Mouse (Mus musculus) gonadal fat pad, adult 2 months (tissue): Measurements from ENCODE around the gene Hoxa4. TPM values are rescaled to one million over a fixed set of nuclear protein-coding genes. Genes with fewer than 3 reads are reported as not detected.
A peak's percentile ranks its signal among the peaks of the same experiment; 100 is the strongest.

ENCODE experiments used
- DNase-seq: peaks from one replicate; pipeline ENCODE4 v3.0.0-alpha.2; 2012; ENCODE audit warnings: low read depth
- polyA plus RNA-seq: library from polyadenylated mRNA; depleted of rRNA; stranded (reverse); fragments of >200 nt; gene quantifications from 2 replicates; pipeline ENCODE4 v1.2.3, GENCODE M21; 2012

Hoxa4 gene
- polyA plus RNA-seq, 1 experiment: 3.1 TPM

DNA sequence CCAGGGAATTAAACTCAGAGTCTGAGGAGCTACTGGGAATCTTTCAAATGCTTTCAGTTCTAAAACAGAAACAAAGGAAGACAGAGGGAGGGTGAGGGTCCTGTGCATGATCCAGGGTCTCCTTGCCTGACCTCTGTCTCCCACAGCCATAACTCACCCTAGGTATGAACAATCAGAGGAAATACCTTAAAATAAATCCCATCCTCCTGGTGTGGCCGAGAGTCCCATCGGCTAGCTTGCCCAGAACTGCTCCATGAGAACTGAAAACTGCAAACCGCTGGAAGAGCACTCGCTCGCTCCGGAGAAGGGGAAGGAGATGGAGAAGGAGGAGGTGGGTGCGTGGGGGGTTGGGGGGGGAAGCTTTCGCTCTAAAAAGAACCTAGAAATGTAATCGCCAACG lies 11.9 kb downstream of the Hoxa4 start:
- no peak for DNase-seq

DNA sequence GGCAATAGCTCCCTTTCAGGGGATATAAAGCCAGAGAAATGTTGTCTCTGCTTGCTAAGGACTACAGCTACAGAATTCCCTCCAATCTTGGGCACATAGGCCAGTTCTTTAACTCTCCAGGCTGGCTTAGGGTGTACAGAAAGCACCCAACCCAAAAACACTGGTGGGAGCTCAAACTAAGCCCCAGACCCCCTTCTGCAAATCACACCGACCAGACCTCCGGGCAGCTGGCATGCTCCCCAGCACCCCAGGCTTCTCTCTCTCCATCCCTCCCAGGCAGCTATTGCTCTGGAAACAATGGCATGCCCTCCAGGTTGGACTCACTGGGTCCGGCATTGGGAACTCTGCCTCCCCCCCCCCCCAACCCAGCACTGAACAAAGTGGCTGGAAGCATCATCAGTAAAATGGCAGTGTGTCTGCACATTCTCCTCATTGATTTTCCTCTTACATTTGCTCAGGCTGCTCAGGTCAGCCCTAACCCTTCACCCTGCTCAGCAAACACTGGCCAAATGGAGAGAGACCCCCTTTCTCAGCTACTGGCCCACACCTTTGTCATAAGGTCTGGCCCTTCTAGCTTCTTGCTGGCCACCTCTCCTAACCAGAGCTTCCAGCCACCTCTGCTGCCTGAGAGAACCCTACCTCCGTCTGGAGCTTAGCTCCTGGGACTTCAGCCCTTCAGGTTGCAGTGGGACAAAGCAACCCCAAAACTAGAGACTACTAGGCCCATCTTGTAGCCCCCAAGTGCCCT lies 12.5 kb downstream of the Hoxa4 start:
- no peak for DNase-seq

DNA sequence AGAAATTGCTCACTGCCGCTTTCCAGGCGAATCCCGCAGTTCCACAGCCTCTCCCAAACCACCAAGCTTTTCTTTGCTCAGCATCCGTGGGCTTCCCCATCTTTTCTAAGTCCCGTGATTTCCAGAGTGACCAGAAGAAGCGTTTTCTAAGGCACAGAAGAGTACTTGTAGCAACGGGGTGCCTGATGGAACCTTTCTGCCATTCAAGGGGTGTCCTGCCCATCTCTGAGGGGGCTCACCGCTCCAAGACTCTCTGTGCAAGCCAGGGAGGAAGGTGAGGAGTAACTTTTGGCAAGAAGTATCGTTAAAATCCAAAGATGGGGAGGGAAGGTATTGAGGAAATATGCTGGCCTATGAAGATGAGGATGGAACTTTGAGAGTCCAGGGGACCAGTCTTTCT lies 13.7 kb downstream of the Hoxa4 start:
- DNase-seq: no peak

DNA sequence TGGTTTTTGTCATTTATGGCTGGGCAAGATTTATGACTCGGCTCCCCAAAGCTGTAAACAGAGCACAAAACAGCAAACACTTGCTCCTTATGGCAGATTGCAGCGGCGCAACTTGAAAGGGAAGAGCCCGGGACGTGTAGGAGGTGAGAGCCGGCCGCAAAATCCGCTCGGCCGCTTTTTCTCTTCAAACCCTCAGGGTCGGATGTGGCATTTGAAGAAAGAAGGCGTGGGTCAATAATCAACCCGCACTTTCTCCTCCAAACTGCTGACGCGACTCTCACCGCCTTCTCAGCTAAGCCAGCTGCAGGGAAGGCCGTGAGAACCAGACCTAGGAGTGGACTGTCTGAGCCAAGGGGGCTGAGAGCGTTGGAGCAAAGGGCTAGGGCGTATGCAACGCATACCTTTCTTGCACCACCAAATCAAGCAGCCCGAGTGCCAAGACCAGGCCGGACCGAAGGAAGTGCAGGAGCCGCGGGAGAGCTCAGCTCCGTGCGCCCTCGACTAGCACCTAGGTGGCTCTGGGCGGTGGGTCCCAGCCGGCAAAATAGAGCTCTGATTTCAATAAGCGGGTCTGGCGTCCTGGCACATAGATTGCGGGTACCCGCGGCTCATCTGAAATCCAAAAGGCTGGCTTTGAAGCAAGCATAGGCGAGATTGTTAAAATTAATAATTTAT lies 14.4 kb downstream of the Hoxa4 start, which contains the start of gene 5730596B20Rik:
TSS of gene 5730596B20Rik (plus strand) at position 438 of the 675 bp plus-strand sequence.
- no peak for DNase-seq

DNA sequence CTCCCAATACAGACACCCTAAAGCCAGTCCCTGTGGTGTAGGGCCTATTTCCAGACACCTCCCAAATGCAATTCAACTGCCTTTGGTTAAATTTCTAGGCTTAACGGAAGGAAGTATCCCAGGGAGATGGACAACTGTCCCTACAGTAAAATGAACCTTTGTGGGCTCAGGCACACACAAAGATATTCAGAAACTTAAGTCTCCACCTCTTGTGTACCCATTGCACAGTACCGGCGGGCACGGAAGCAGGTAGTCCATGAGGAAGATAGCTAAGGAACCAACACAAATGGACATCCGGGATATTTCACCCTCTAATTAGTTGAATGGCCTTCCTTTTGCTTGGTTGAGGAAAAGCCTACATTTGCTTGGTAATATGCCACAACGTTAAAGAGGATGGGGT lies 15.2 kb downstream of the Hoxa4 start:
- no peak for DNase-seq

DNA sequence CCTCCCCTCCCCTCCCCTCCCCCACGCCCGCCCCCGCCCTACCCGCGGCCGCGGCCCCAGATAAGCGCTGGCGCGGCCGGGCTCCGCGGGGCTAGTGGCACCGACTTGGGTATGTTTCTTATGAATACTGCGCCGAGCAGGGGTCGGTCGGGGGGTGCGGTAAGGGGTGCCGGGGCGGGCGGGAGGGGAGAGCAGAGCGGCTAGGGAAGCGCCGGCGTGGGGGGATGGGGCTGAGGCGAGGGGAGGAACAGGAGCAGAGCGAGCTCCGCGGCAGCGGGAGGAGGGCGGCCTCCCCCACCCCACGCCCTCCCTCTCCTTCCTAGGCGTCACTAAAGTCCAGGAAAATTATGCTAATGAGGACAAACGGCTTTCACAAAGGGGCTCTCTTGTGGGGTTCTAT lies 15.7 kb downstream of the Hoxa4 start:
- no peak for DNase-seq

DNA sequence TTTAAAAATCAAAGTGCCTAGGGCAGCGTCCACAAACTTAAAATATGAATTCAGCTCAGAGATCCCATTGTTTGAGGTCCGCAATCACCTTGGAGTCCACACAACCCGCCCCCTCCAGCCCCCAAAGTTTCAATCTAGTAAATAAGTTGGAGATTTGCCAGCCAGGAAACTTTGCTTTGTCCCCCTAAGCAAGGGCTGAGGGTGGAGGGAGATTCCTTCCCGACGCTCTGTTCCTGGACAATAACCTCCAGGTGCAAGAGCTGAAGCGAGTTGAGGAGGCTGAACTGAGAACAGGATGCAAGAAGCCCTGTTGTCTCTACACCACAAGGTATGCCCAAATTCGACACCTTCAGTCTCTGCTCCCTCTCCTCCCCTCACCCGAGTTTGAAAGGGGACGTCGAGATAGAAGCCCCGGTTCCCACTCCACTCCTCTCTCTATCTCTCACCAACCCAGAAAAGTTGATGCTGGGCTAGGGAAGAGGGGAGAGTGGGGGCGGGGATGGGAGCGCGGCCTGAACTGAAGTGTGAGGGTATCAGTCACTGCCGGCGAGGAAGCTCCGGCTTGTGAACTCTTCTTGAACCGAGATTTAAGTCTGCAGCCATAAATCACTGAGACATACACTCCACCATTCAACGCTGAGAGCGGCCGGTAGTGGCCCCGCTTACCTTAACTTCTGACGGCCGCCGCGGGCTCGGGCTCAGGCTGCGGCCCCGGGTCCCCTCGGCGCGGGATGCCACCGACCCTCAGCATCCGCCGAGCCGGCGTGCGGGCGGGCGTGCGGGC lies 16.4 kb downstream of the Hoxa4 start:
- DNase-seq: no peak

DNA sequence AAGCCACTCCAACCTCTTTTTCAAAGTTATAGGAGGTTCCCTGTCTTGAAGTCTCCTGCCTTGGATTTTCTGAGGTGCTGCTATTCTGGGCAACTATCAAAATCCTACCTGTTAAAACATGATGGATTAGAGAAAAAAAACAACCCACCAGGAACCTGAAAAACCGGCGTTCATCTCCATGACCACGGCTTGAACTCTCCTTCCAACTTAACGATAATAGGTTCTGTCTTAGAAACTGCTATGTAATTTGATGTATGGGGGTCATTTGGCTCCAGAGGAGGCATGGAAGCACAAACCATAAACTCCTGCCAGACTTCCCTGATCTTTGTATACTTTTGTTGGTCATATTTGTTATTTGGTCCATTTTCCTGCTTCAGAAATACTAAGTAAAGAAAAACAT lies 17.9 kb downstream of the Hoxa4 start:
- no peak for DNase-seq

DNA sequence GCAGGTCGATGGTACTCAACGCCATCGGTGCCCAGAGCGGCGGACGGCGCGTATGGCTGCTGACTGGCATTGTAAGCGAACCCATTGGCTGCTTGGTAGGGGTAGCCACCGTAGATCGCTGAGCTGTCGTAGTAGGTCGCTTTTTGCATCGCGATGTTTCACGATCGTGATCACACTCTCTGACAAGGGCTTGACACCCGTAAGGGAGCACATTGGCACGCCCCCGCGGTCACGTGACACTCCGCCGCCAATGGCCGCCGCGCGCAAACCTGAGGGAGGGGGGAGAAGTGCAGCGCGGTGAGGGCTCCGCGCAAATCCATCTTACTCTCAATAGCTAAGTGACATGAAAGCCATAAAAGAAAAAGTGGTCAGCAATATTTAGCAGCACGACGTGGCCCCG lies 19.1 kb downstream of the Hoxa4 start:
- no peak for DNase-seq

DNA sequence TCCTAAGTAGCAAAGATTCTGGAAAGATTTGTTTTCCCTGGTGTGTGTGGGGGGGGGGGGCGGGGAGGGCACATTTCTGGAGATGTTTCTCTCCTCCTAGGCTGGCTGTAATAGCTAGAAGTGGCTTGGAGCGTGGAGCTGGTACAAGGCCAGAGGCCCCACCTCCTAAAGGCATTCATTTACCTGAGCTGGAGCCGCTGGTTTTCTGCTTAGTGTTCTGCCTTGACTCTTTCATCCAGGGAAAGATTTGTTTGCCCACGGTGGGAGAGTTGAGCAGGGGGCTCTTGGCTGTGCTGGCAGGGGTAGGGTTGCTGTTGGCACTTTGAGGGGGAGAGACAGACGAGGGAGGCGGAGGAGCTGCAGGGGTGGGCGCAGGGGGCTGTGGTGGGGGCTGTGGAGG lies 19.6 kb downstream of the Hoxa4 start:
- no peak for DNase-seq

DNA sequence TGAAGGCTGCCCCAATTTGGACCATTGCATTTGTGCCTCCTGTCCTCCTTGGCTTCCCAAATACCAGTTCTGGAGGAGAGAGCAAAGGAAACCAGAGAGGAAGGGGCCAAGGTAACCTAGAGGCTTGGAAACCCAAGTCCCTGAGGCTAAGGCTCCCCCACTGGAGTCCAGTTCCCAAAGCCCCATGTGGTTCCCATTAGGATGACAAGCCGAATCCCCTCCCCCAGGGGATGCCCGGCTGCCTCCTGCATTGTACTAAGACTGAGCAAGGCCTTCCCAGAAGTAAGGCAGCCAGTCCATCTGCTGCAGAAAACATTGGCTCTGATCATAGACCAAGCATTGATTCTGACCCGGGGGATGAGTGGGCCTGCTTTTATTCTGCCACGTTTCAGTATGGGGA lies 20.2 kb downstream of the Hoxa4 start:
- DNase-seq: no peak

DNA sequence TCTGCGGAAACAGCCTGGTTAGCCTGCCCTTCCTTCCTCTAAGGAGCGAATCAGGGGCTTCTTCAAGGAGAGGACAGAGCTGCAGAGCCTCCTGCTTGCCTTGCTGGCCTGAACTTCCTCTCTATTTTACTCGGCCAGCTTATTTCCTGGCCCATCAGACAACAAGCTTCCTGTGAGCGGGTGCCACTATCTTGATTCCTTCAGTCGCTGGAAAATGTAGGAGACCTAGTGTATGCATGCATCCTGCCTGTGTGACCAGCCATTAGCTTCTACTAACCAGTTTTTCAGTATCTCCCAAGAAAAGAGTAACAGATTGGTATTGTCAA lies 20.7 kb downstream of the Hoxa4 start:
- no peak for DNase-seq

DNA sequence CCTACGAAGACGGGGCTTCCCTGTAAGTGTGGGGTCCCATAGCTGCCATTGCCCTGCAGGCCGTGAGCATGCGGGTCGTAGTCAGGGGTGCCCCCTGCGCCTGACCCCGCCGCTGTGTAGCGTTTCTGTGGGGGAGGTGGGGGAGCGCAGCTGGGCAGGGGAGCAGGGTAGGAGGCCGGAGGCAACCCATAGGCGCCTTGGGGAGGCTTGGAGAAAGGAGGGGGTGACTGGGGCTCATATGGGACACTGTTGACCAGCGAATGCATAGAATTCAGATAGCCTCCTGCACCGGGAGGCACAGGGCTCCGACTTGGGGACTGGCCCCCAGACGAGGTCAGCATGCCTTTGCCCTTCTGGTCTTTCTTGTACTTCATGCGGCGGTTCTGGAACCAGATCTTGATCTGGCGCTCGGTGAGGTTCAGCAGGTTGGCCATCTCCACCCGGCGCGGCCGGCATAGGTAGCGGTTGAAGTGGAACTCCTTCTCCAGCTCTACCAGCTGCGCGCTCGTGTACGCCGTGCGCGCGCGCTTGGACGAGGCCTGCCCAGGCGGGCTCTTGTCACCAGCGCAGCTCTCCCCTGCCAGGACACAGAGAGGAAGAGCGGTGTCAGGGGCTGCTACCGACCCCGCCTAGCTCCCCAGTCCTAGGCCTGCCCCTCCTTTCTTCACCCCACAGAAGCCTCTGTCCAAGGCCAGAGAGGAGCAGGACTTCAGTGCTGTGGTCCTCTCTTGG lies 21.2 kb downstream of the Hoxa4 start:
- no peak for DNase-seq

DNA sequence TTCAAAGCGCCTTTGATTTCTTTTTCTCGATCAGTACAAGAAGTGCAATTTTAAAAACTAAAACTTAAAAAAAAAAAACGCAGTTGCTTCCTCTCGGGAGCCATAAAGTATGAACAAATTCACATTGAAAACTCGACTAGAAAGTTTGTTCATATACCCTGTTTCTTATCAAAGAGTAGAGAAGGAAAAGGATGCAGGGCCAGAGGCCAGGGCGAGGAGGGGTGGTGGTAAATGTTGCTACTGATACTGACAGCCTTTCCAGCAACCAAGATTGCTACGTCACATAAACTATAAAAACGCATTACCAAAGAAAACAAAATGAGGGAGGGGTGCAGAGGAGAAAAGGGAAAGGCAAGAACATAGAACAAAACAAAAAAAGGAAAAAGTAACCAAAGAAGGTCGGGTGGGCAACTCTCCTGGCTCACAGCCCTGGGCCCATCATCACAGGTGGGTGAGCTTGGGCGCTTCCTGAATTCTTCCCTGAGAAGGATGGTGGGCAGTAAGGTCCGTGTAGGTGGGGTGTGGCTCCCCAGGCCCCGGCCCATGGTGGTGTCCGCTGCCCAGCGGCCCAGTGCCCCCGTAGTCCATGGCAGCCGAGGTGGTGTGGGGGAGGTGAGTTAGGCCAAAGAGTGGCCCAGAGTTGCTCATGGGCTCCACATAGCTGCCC lies 21.9 kb downstream of the Hoxa4 start:
- DNase-seq: no peak

DNA sequence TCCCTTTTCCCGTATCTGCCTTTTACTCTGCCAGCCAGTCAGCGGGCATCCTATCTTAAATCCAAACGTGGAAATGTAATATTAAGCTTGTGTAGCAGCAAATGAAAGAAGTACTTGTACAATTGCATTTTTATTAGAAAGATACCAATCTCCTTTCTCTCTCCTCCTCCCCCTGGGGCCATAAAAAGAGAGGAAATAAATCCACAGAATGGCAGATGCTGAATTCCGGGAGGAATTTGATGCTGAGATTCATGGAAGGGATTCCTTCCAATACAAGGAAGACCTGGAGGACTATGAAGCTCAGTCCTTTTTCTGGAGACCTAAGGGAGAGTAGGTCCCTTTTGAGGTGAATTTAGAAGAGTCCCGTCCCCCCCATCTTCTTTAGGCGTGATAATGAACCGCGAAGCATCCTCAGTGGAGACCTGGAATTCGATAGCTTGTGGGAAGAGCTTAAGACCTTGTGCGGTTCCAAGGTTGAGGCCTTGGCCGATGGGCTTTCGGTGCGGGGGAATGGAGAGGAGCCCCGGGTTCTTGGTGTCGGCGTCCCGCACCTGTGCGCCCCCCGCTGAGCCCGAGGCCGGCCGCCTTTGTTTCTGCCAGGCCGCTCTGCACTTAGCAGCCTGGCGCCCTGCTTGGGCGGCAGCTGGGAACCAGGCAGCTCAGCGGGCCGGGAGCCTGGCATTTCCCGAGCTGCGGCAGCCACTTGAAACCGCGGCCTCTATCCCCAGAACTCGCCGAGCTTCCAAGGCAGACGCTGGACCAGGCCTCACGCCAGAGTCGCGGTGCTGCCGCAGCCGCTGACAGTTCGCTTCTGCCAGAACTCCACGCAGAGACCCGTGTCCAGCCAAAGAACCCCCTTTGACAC lies 23.1 kb downstream of the Hoxa4 start:
- no peak for DNase-seq

DNA sequence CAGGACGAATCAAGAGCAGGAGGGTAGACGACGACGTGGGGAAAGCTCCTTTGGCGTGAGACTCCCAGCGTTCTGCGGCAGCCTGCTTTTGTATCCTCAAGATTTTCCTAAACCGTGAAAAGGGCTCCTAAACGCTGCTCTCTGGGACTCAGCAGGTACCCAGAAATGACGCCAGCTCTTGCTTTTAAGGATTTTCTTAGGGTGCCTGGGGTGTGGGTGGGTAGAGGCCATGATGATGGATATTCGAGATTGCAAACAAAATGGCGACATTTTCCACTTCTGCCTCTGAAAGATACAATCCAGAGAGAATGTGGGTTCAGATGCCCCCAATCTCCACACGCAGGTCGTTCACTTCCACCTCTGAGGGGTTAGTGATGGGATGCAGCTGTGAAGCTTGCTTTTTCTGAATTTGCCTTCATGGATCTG lies 23.8 kb downstream of the Hoxa4 start:
- DNase-seq: no peak

DNA sequence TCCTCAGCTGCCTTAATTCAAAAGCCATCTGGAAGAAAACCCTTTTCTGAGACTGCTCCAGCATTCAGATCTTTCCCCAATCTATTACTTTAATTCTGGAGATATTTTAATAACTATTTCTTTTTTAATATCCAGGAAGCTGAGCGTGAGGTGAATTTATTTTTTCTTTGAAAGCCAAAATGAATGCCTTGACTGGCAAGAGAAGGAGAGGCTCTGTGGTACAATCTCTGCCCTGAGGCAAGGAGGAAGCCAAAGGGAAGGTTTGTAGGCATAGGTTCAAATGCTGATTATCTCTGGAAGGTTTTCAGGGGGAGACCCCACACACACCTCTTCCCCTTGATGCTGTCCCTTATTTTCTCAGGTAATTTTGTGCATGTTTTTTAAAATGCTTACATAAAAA lies 24.4 kb downstream of the Hoxa4 start:
- no peak for DNase-seq

DNA sequence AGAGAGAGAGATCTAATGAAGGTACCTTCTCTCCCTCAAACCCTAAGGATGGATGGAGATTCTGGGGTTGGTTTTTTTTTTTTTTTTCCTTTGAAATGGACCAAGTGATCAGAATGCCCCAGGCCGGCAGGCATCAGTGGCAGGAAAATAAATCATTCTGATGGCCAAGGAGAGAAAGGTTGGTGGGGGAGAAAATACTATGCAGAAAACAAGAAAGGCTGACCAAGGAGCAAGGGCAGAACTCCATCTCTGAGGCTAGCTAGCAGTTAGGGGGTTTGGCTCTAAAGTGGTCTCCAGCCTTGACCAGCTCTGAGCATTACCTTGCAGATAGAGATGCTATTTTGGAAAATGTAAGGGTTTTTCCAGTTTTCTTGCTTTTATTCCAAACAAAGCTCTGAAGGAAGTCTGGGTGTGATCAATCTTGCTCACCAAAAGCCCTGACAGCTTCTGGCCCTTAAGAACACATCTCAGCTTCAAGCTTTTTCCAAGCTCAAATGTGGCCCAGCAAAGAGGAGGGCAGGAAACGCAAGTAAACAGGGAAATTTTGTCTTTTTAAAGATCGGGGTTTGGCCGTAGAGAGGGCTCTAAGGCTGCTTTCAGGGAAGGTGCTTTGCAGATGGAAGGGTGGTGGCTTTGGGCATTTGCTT lies 25.0 kb downstream of the Hoxa4 start:
- DNase-seq: no peak

DNA sequence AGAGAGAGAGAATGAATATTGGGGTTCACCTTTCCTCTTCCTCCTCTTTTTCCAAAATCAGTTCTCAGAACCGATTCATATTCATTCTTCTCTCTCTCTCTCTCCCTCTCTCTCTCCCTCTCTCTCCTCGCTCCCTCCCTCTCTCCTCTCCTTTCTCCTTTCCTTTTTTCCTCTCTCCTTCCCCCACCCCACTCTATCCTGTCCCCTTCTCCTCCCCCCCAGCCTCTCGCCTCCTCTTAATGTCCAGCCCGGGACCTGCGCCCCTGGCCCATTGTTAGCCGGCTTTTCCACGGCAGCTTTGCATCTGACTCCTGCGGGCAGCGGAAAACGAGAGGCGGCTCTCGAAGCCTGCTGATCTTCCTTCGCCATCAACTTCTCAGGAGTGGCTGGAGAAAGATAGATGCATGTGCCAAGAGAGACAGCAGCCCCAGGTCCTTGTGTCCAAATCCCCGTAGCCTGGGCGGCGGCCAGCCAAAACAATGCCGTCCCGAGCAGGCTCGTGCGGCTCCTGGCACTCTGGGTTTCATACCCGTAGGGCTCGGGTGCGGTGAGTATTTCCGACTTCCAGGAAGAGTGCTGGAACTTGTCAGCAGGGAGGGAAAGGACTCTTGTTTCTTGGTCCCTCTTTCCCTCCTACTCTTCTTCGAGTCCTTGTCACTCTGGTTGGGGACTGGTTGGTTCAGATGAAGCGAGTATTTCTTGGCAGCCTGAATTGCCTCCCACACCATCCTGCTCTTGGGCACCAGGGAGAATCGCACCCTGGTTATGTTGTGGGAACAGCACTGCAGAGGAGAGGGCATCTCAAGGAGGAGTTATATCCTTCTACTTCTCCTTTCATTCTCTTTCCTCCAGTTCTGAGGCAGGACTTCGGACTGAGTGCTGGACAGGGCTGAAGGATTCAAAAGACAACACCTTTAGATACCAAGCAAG lies 25.8 kb downstream of the Hoxa4 start:
- peak; percentile 49 for DNase-seq
